Mouse (Mus musculus) T-helper 17 cell (primary cell): Measurements from ENCODE around the gene Prepl.

ENCODE experiments used
- in situ Hi-C, 2 experiments: fragments of 300-600 bp; cut with MboI, MseI; formaldehyde crosslinking; loops; 1 replicate in 1 of 2; 2 replicates in 1 of 2; pipeline ENCODE4 v1.15.1; 2025; ENCODE audit warnings: high pct_unique_total_duplicates in 2 of 2

The Prepl gene

DNA sequence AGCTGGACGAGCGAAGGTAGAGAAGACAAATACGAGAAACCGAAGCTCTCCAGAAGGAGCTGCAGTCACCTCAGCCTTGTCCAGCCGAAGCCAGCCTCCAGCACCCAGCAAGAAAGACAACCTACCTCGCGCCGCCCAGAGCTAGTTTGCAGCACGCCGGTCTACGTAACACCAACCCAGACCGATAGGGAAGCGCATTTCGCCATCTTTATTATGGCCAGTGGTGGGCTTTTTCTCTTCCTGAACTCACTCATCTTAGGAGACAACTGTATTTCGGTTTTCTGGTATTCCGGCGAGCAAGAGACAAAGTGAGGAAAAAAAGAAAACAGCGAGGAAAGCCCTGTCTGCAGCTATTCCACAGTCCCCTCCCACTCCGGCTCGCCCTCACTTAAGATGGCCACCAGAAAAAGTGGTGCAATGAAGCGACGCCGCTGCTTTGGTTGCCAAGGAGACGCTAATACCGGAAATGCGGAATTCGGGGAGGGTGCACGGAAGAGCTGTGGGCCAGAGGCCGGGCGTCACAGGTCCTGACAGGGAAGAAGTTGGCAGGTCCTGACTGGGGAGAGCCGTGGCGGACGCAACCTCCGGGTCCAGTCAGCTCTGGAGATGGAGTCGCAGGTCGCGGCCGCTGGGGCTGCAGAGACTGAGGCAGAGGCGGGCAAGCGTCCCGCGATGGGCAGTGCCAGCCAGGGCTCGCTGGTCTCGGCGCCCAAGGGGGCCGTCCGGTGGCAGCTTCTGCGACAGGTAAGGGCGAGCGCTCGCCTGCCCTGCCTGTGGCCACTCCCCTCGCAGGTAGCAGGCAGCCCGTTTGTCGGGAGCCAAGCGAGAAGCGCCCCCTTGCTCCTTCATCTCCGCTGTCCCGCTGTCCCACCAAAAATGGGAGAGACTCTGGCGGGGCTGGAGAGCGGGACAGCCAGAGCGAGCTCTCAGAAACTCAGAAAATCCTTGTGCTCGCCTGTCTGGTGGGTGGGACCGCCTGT, at the start of gene Prepl, which contains the start of gene Camkmt:
TSS of gene Prepl (minus strand) at position 122 of the 980 bp plus-strand sequence.
TSS of gene Camkmt (plus strand) at position 433 of the 980 bp plus-strand sequence.
- in situ Hi-C loops = loop anchor here in 1 of 2 experiments (10.0 kb wide), 1 partner anchor 236 kb away; no protein-coding TSS in a partner anchor

- in situ Hi-C loops = no loop called here
These were observed 48.4 kb upstream of the Prepl start for GRCm38 (mm10) chr17:85138393-85138792.

GRCm38 (mm10) chr17:85116643-85117042, 26.6 kb upstream of the Prepl start:
- in situ Hi-C loops = loop anchor here (5.0 kb wide), 3 partner anchors 81 to 516 kb away; no protein-coding TSS in a partner anchor

DNA sequence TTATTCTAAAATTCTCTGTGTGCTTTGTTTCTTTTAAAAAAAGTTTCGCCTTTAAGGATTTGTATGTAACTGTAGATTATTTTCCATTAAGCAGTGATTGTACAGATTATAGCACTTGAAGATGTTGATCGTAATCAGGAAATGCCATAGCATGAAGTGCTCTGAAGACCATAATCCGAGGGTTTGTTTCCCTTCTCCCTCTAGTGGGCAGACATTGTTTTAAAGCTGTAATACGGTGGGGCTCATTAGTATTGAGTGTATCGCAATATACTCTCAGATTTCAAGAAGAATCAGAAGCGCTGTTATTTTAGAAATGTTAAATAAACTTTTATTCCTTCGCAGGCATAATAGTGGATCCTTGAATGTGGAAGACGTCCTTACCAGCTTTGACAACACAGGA, 23.4 kb upstream of the Prepl start:
- in situ Hi-C loops = no loop called here

DNA sequence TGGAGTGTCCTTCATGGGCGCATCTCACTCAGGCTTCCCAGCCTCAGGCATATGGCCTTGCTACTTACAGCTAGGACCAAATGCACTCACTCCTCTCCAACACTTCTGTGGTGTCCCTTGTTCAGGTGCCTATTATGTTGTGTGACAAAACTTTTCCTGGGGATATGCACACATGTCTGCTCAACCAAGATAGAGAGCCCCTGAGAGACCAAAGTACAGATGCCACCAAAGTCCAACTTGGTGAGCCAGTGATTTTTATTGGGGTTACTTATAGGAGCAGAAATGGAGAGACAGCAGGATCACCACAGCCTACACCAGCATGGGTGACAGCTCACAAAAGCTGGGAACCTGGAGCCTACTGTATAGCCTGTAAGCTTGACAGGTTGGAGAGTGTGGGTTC, 20.6 kb upstream of the Prepl start:
- in situ Hi-C loops = no loop called here

DNA sequence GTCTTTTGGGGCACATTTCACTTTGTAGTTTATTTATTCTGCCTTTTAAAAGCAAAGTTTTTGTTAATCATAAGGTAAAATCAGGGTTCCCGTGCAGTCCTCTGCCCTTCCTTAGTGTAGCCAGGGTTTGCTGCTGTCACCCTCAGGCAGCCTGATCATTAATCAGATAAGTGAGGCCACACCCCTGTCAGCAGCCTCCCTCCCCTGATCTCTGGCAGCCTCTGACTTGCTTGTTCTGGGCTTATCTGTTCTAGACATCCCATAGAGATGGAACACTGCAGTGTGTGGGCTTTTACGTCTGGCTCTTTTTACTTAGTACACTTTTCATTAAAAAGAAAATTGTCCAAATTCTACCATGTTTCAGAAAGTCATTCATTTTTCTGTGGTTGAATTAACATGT, 13.3 kb upstream of the Prepl start:
- in situ Hi-C loops = loop anchor here in 1 of 2 experiments (10.0 kb wide), 1 partner anchor 1341 kb away; no protein-coding TSS in a partner anchor

DNA sequence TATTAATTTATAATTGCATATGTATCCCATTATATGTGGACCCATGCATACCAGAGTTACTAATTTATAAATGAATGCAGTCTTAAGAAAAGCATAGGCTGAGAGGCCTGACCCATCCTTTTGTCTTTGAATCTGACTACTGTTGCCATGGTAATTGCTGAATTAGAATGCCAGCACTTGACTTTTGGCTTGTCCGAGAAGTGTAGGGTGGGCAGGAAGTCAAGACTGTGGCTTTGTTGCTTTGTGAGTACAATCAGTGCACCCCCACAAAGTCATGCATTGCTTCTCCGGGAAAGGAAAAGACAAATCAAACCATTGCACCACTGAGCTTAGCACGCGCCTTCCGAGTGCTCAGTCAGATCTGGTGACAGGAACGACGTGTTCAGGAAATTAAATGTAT, 11.7 kb upstream of the Prepl start:
- in situ Hi-C loops = loop anchor here in 1 of 2 experiments (10.0 kb wide), 1 partner anchor 1343 kb away; no protein-coding TSS in a partner anchor

- in situ Hi-C loops = loop anchor here in 1 of 2 experiments (10.0 kb wide), 1 partner anchor 1345 kb away; no protein-coding TSS in a partner anchor
These were observed 10.2 kb upstream of the Prepl start for GRCm38 (mm10) chr17:85100232-85100631.

- in situ Hi-C loops = loop anchor here in 1 of 2 experiments (10.0 kb wide), 1 partner anchor 244 kb away; no protein-coding TSS in a partner anchor
These were observed 8.8 kb upstream of the Prepl start for GRCm38 (mm10) chr17:85098677-85099323.

- in situ Hi-C loops = loop anchor here in 1 of 2 experiments (10.0 kb wide), 1 partner anchor 242 kb away; no protein-coding TSS in a partner anchor
These were observed 6.4 kb upstream of the Prepl start for GRCm38 (mm10) chr17:85096396-85096795.

- in situ Hi-C loops = loop anchor here in 1 of 2 experiments (10.0 kb wide), 1 partner anchor 237 kb away; no protein-coding TSS in a partner anchor
These were observed 1.7 kb upstream of the Prepl start for GRCm38 (mm10) chr17:85091762-85092161.

- in situ Hi-C loops = loop anchor here in 1 of 2 experiments (10.0 kb wide), 1 partner anchor 235 kb away; no protein-coding TSS in a partner anchor
These were observed 420 bp downstream of the Prepl start for GRCm38 (mm10) chr17:85089621-85090020.

DNA sequence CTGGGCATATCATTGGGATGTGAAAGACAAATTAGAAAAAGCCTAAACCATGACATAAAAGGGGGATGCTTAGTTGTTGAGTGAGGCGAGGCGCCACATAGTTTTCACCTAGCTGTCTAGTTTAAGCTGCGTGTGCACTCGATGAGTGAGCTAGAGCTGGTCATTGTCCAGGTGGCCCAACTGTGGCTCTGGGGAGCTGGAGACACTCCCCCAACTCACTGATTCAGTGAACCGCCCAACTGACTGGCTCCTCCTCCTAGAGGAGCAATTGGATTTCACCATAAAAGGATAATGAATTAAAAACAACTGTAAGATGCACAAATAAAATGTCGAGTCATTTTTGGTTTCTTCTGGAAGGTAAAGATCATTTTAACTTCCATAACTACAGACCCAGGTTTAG, 1.0 kb downstream of the Prepl start:
- in situ Hi-C loops = no loop called here

- in situ Hi-C loops = no loop called here
These were observed 1.6 kb downstream of the Prepl start for GRCm38 (mm10) chr17:85088401-85088800.

DNA sequence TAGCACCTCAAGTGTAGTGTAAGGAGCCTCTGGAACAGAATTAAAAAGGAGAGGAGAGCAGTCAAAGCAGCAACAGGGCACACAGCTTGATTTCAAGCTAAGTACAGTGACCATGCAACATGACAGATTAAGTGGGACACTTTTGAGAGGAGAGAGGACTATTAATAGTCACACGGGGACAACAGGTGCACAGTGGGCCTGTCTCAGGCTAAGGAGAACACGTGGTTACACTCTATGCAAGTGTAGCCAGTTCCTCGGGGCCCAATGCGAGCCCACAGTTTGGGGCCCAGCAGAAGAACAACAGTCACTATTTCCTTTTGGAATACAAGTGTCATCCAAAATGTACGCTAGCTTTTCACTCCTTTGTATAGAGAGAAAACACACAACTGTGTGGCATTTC, 2.5 kb downstream of the Prepl start:
- in situ Hi-C loops = no loop called here

DNA sequence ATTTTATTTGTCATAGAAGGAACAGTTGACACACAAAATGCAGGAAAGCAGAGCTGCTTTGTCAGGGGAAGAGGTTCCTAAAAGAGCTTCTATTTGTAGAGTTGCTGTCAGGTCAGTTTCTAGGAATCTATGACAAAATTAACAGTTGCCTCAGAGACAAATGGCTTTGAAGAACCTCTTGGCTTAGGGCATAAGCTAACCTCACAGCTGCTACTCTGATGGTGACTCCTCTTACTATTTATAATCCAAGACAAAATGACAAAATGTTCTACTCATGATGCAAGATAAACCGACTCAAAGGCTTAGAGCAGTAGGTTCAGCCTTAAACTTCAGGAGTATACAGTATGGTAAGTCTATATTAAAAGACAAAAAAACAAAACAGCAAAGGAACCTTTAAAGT, 3.5 kb downstream of the Prepl start:
- in situ Hi-C loops = no loop called here

- in situ Hi-C loops = no loop called here
These were observed 4.7 kb downstream of the Prepl start for GRCm38 (mm10) chr17:85085335-85085734.

- in situ Hi-C loops = no loop called here
These were observed 9.3 kb downstream of the Prepl start for GRCm38 (mm10) chr17:85080781-85081180.

DNA sequence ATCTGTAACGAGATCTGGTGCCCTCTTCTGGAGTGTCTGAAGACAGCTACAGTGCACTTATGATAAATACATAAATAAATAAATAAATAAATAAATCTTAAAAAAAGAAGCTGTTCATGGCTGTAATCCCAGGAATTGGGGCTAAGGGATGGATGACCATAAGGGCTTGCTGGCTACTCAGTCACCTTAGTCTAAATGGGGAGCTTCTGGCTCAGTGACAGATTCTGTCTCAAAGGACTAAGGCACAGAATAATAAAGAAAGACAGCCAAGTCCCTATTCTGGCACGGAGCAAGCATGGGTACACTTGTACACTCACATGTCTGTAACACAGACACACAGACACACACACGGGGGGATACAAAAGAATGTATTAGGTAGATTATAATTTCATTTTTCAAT, 10.8 kb downstream of the Prepl start:
- in situ Hi-C loops = no loop called here

DNA sequence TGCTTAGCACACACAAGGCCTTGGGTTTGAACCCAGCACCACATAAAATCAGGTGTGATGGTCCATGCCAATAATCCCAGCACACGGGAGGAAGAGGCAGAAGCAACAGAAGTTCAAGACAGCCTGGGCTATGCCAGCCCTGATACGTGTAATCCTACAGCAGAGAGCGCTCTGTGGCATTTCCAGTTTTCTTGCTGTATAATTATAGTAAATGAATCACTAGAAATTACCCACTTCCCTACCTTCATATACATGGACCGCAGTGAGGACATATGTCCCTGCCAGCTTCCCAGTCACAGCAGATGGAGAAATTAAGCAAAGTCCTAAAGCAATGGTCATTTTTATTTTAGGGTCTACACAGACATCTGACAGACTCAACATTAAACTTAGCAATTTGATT, 16.0 kb downstream of the Prepl start:
- in situ Hi-C loops = no loop called here

DNA sequence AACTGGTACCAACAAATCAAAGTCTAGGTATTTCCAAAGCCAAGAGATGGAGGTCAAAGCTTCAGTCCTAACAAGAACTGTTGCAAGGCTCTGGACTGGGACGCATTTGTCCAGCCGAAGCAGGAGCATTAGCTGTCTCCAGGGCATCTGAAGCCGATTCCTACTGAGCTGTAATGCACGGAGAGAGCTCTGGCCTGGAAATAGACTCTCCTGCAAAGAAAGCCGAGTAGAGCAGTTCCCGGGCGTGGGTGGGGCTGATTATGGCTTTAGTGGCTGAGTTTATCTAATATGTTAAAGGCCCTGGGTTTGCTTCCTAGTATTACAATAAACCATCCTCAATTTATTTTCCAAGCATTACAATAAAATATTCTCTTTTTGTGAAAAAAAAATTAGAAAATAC, 16.8 kb downstream of the Prepl start:
- in situ Hi-C loops = no loop called here

DNA sequence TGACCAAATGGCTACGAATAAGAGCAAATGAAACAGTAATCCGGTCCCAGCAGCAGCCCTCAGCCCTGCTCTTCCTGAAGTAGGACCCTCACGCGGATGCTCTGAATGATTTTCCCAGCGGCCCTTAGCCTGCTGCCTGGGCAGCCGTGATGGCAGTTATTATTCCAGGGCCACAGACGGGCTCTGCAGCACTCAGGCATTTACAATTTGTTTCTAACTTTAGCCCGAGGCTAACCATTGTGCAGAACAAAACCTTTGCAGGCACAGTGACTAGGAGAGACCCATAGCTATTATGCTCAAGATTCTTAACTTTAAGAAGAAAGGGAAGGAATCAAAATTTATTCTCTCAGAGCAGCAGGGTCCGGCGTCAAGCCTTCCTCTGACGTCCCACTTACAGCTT, 17.7 kb downstream of the Prepl start:
- in situ Hi-C loops = no loop called here
